Mouse (Mus musculus) limb, embryonic 13.5 days (tissue): Measurements from ENCODE around the gene Gm21977. TPM values are rescaled to one million over a fixed set of nuclear protein-coding genes. Genes with fewer than 3 reads are reported as not detected.
"Not testable (repeated sequence)": the region's sequence is repeated elsewhere in the genome, so short reads cannot be mapped to it uniquely, and the experiment has no call there.

Experiments used
- ATAC-seq: fragments of 200-750 bp; cut with Nextera tagmentation; 2 replicates; pipeline ENCODE4 v1.8.0; 2017; ENCODE audit warnings: low read depth, moderate number of reproducible peaks, moderate TSS enrichment; ENCODE audit not compliant: low FRiP score
- H3K27ac ChIP-seq: fragments of 300-500 bp; sonication (generic); 2 replicates; pipeline ENCODE4 v1.5.1; 2015; ENCODE audit warnings: inconsistent platforms, mild to moderate bottlenecking, moderate library complexity
- H3K27me3 ChIP-seq: fragments of 300-500 bp; sonication (generic); 2 replicates; pipeline ENCODE4 v1.6.1; 2015; ENCODE audit warnings: mild to moderate bottlenecking, inconsistent platforms
- H3K36me3 ChIP-seq: fragments of 300-500 bp; sonication (generic); 2 replicates; pipeline ENCODE4 v1.6.1; 2015; ENCODE audit warnings: inconsistent platforms, mild to moderate bottlenecking, moderate library complexity
- H3K4me1 ChIP-seq: fragments of 300-500 bp; sonication (generic); 2 replicates; pipeline ENCODE4 v1.6.1; 2015; ENCODE audit warnings: inconsistent platforms
- H3K4me2 ChIP-seq: fragments of 300-500 bp; sonication (generic); replicated peaks from 2 replicates; pipeline ENCODE4 v1.6.1; 2015; ENCODE audit warnings: inconsistent platforms, mild to moderate bottlenecking, moderate library complexity
- H3K4me3 ChIP-seq: fragments of 300-500 bp; sonication (generic); 2 replicates; pipeline ENCODE4 v1.5.1; 2015; ENCODE audit warnings: moderate library complexity, mild to moderate bottlenecking, inconsistent platforms
- H3K9ac ChIP-seq: fragments of 300-500 bp; sonication (generic); 2 replicates; pipeline ENCODE4 v1.6.1; 2015; ENCODE audit warnings: mild to moderate bottlenecking, inconsistent platforms
- H3K9me3 ChIP-seq: fragments of 300-500 bp; sonication (generic); 2 replicates; pipeline ENCODE4 v1.6.1; 2016; ENCODE audit warnings: inconsistent platforms
- WGBS: fragments of 180-500 bp; shearing (Covaris S2); methylation state at CpG from one replicate; pipeline ENCODE4 v1.1.7; 2015; 5-methylcytosine and 5-hydroxymethylcytosine counted together
- polyA plus RNA-seq: library from polyadenylated mRNA; unstranded; fragments of >200 nt; fragmentation: Nextera tagmentation; extraction: Ambion mirVana; gene quantifications from 2 replicates; pipeline ENCODE4 v1.2.1, GENCODE M21; 2015

Gene Gm21977
- not detected in 2 replicates for polyA plus RNA-seq

GRCm38 (mm10) chr14:42853377-42853776, at the start of gene Gm21977:
TSS of gene Gm21977 (minus strand) at chr14:42853477.
- H3K27ac ChIP-seq, H3K36me3 ChIP-seq, H3K9me3 ChIP-seq, H3K4me2 ChIP-seq, ATAC-seq, H3K27me3 ChIP-seq, H3K4me1 ChIP-seq, H3K9ac ChIP-seq, H3K4me3 ChIP-seq: not testable (repeated sequence)
- WGBS, result no CpG with 5 or more reads among the region's 3 CpGs

Other genes starting within 250 kb of the Gm21977 start
- gene Gm3633, start 211.6 kb downstream of the Gm21977 start, polyA plus RNA-seq, result not detected in 2 replicates
- not detected in 2 replicates for gene Gm10378, start 197.5 kb downstream of the Gm21977 start, polyA plus RNA-seq
- gene Gm3015, start 84.7 kb downstream of the Gm21977 start, polyA plus RNA-seq, result not detected in 2 replicates
- not detected in 2 replicates for gene Gm10377, start 55.5 kb downstream of the Gm21977 start, polyA plus RNA-seq
- gene Gm8082, start 140.1 kb upstream of the Gm21977 start, polyA plus RNA-seq, result not detected in 2 replicates
- not detected in 2 replicates for gene Gm10376, start 162.2 kb upstream of the Gm21977 start, polyA plus RNA-seq
- not detected in 2 replicates for gene Gm8094, start 223.2 kb upstream of the Gm21977 start, polyA plus RNA-seq
- 0.08 TPM in 1 of 2 replicates, not detected in the other for gene Gm8104, start 247.1 kb upstream of the Gm21977 start, polyA plus RNA-seq